Mouse (Mus musculus): Measurements from ENCODE around the gene Cyb561.

Cyb561 gene

DNA sequence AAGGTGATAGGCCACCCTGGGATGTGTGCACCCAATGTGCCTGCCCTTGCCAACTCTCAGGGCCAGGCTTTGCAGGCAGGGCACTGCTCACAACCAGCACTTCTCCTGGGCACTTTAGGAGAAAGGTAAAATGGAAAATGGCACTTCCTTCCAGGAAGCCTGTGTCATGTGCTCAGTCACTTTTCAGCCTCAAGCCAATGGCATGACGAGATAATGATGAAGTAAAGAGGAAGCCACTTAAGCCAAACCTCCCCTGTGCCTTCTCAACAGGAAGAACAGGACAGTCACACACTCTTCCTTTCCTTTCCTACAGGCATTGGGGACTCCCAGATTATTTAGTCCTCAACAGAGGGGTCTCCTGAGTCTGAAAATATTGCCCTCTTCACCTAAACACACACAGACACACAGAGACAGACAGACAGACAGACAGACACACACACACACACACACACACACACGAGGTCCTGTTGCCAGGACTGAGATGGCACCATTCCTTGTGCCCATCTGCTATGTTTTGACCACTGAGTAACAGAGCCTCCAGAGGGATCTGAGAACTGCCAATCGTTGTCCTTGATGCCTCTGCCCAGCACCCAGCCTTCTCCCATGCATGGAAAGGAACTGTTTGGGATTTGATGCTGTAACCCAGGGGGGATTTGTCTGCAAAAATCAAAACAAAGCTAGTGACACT is 32.9 kb downstream of the Cyb561 start:
- no peak for DNase-seq

- DNase-seq = no peak
Measured at GRCm38 (mm10) chr11:105913580-105913979, 39.6 kb downstream of the Cyb561 start.

DNA sequence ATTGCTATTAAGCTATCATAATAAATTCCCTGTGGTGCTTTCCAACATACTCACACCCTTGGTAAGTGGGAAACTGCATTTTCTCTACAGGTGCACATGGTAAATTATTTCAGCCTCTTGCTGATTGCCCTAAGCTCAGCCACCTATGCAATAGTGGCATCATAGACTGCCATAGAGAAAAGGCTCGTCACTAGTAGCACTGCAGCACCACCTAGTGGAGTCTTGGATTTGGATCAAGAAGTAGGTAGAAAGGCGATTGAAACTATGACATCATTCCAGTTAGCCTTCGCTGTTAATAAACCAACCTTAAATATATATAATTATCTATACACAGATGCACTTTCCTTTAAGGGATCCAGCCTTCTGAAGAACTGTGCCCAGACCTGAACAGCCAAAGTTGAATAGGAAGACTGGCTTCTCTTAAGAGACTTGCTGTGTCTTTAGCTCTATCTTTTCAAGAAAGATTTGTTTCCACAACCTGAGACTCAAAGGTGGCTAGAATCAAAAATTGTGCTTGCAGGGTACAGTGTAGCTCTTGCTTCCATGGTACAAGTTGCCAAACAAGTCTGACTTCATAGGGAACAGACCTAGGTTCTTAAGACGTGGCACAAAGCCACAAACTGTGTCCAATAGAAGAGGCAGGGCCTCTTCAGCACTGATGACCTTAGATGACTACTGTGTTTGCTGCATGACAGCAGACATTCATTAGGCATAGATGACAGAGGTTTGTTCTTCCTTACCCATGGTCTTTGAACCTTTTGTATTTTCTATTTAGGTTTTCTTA is 41.4 kb downstream of the Cyb561 start:
- DNase-seq = peak; percentile 67

DNA sequence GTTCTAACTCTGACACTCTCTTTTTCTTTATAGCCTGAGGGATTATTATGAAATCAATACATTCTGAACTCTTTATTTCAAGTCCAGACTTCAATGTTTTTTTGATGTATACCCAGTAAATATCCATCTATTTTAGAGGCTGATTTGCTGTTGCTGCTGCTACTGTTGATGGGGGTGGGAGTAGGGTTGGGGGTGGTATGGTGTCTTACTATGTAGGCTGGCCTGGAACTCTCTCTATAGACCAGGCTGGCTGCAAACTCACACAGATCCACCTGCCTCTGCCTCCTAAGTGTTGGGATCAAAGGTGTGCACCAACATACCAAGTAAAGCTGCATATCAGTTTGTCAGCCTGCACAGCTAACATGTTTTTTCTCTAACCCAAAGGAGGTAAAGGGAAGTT is 42.0 kb downstream of the Cyb561 start:
- no peak for DNase-seq

DNA sequence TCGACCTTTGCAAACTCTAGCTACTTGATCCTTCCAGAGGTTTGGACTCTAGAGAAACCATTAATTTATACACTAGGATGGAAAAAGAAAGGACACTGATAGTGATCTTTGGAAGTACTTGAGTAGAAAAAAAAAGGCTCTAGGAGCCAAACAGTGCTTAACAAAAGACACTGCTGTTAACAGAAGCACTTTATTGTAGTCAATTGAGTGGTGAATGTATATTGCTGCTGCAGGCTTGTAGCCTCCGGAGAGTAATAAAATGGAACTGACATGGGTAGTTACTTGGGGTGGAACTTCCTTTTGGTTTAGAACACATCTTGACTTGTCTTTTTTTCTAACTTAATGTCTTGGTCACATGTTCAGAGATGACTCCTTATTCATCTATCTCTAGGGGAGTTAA is 43.5 kb downstream of the Cyb561 start:
- no peak for DNase-seq

- no peak for DNase-seq
Measured at GRCm38 (mm10) chr11:105908926-105909325, 44.2 kb downstream of the Cyb561 start.

DNA sequence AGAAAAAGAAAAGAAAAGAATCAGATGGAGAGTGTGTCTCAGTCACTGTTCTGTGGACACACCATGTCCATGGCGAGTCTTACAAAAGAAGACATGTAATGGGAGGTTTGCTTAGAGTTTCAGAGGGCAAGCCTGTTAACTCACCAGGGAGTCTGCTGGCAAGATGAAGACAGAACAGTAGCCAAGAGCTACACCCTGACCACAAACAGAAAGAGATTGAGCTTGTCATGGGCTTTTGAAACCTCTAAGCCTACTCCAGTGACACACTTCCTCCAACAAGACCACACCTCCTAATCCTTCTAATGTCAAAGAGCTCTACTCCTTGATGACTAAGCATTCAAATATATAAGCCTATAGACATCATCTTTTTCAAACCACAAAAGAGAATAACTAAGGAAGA is 45.8 kb downstream of the Cyb561 start:
- DNase-seq = no peak

DNA sequence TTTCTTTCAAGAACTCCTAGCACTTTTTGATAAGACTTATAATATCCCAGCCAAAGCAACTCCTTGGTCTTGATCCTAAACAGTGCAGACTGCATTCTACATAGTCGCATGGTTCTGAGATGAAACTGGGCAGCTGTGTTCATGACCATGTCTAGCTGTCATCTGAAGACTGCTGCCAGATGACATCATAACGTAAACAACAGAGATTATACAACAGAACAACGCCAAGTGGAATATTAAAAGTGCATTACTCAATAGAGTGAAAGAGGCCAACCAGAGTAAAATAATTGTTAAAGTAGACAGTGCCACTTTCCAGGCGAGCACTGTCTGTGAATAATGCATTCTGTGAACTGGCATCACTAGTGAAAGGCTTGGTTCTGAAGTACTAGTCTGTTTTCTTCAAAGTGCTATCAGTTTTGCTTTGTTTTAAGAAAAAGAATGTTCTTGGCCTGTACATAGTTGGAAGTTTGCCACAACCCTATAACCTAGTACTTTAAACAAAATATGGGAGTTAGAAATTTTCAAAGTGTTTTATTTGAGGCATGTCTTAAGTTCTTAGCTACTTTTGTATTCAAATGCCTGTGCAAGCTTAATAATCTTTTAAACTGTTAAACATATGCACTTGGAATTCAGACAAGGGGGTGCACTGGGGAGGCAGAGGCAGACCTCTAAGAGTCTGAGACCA is 47.5 kb downstream of the Cyb561 start:
- no peak for DNase-seq

DNA sequence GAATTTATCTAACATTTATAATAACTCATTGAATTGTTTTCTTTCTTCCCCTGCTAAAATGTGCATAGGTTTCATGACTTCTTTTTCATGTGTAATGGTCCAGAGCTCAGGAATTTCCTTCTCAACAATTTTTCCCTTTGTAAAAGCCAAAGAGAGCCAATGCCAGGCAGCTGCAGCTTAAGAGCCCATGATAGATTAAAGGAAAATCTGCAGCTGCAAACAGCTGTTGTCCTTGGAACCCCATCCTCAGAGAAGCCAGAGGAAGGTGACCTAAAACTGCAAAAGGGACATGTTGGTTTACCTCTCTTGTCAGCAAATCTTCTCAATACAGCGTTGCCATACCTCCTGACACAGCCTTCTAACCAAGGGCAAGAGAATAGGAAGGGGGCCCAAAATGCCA is 50.2 kb downstream of the Cyb561 start:
- no peak for DNase-seq

DNA sequence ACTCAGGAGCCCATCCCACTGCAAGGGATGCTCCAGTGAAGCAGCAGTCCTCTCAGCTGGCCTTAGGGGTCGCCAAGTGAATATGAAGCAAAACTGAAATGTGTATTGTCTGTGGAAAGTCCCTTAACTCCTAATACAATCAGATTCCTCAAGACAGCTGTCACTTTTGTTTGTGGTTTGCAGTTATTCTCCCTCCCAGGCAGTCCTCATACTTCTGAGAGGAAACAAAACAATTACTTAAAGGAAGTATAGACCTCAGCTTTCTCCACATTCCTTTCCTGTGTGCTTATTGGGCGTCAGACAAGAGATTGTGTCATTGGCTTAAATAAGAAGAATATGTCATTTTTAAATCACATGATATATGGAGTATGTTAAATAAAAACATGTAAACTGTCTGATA is 51.6 kb downstream of the Cyb561 start:
- DNase-seq = no peak

- DNase-seq = no peak
Measured at GRCm38 (mm10) chr11:105899151-105899550, 54.0 kb downstream of the Cyb561 start.

- DNase-seq = no peak
Measured at GRCm38 (mm10) chr11:105887281-105887680, 65.9 kb downstream of the Cyb561 start.

GRCm38 (mm10) chr11:105885558-105885957 is 67.6 kb downstream of the Cyb561 start:
- no peak for DNase-seq

All from kidney, adult 18-20 months (tissue).